Mouse (Mus musculus): ENCODE results near the gene Sdccag8.
"Not testable (repeated sequence)": the region's sequence is repeated elsewhere in the genome, so short reads cannot be mapped to it uniquely, and the experiment has no call there.

Gene Sdccag8

DNA sequence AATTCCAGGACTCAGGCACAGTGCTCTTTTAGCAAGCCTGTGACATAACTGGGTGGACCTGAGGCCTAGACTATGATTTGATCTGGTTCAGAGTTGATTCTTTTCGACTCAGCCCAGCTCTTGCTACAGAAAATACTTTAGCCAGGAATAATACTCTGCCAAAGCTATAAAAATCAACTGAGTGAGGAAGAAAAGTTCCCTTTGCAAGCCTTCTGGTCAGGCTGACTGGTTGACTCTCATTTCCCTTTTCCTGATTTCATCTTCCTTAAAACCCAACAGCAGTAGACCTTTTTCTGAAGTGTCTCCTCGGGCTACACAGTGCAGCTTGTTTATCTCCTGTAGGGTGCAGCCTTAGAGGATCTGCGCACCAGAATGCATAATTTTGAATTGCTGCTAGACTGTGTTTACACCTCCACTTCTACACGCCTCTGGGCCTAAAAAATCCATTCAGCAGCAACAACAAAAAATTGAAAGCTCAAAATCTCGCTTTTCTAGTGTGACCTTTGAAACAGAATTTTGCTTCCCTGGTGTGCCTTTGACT, 13.6 kb downstream of the Sdccag8 start:
- DNase-seq (ENCODE audit: low spot score in 2 of 2), result no peak

- no peak for DNase-seq (ENCODE audit: low spot score in 2 of 2)
These were observed 14.2 kb downstream of the Sdccag8 start for GRCm38 (mm10) chr1:176828666-176829065.

GRCm38 (mm10) chr1:176832071-176832470, 17.6 kb downstream of the Sdccag8 start:
- no peak for DNase-seq (ENCODE audit: low spot score in 2 of 2)

- no peak for DNase-seq (ENCODE audit: low spot score in 2 of 2)
These were observed 18.1 kb downstream of the Sdccag8 start for GRCm38 (mm10) chr1:176832607-176833006.

DNA sequence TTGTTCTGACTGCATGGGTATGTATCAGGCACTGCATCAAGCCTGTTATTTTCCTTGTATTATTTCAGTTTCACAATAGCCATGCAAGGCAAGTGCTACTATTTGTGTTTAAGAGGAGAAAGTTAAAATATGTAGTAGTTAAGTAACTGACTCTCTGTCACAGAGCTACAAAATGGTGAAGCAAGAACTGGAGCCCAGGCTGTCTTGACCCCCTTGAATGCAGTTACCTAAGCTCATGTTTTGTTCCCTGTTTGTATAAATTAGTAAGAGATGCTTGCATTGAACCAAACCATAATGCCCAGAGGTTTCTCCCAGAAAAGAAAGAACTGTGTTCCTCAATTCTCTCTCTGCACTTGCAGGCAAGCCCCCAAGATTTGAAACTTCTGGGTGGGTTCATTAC, 18.8 kb downstream of the Sdccag8 start:
- no peak for DNase-seq (ENCODE audit: low spot score in 2 of 2)

GRCm38 (mm10) chr1:176833948-176834347, 19.5 kb downstream of the Sdccag8 start:
- DNase-seq (ENCODE audit: low spot score in 2 of 2), result peak in 1 of 2 experiments; percentile 39

DNA sequence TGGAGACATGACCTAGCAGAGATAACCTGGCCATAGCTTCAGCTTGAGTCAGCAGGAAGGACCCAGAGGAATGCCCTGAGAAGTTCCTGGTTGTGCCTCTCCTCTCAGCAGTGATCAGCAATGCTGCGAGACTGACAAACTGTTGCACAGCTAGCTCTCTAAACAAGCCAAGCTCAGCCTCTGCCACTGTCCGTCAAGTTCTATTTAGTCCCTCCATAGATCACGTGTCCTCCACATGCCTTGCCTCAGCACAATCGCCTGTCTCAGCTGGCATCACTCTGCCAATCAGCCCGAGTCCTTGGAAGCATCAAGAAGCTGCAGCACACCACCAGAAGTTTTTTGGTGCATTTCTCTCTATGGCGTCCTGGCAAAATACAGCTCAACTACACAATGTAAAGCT, 20.4 kb downstream of the Sdccag8 start:
- no peak for DNase-seq (ENCODE audit: low spot score in 2 of 2)

GRCm38 (mm10) chr1:176835501-176836294, 21.2 kb downstream of the Sdccag8 start:
- no peak for DNase-seq (ENCODE audit: low spot score in 2 of 2)

GRCm38 (mm10) chr1:176836562-176836961, 22.1 kb downstream of the Sdccag8 start:
- DNase-seq (ENCODE audit: low spot score in 2 of 2), result not testable (repeated sequence)

GRCm38 (mm10) chr1:176845082-176845977, 30.9 kb downstream of the Sdccag8 start:
- no peak for DNase-seq (ENCODE audit: low spot score in 2 of 2)

- DNase-seq (ENCODE audit: low spot score in 2 of 2), result no peak
These were observed 32.8 kb downstream of the Sdccag8 start for GRCm38 (mm10) chr1:176847118-176847859.

- no peak for DNase-seq (ENCODE audit: low spot score in 2 of 2)
These were observed 34.3 kb downstream of the Sdccag8 start for GRCm38 (mm10) chr1:176848613-176849290.

DNA sequence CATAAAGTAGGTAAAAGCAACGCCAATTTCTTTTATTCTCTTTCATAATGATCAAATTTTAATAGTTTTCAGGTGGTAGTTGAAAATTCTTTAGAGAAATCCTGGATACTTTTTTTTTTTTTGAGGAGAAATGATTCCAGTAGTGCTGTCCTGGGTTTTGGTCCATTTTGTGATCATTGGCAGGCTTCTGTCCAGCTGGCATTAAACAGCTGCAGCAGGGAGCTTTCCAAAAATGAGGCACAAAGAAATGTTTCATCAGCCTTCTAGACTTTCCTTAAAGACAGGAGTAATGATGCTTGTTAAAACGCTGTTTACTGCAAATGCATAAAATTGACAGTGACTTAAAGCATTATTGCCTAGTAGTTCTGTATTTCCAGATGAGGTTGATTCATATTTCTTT, 34.9 kb downstream of the Sdccag8 start:
- peak in 1 of 2 experiments; percentile 47 for DNase-seq (ENCODE audit: low spot score in 2 of 2)

DNA sequence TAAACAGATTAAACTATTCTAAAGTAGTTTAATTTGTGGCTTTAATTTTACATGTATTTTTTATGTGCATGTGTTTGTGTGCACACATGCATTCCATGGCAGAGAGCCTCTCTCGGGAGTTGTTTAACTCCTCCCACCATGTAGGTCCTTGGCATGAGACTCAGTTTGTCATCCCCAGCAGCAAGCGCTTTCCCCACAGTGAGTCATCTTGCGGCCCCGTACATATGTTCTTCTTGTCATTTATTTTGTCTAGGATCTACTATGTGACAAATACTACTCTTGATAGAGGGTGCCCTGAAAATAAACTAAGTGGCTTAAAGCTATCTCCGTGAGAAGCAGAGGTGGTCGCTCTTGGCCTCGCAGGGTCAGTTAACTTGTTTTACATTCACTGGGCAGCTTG, 36.9 kb downstream of the Sdccag8 start:
- no peak for DNase-seq (ENCODE audit: low spot score in 2 of 2)

DNA sequence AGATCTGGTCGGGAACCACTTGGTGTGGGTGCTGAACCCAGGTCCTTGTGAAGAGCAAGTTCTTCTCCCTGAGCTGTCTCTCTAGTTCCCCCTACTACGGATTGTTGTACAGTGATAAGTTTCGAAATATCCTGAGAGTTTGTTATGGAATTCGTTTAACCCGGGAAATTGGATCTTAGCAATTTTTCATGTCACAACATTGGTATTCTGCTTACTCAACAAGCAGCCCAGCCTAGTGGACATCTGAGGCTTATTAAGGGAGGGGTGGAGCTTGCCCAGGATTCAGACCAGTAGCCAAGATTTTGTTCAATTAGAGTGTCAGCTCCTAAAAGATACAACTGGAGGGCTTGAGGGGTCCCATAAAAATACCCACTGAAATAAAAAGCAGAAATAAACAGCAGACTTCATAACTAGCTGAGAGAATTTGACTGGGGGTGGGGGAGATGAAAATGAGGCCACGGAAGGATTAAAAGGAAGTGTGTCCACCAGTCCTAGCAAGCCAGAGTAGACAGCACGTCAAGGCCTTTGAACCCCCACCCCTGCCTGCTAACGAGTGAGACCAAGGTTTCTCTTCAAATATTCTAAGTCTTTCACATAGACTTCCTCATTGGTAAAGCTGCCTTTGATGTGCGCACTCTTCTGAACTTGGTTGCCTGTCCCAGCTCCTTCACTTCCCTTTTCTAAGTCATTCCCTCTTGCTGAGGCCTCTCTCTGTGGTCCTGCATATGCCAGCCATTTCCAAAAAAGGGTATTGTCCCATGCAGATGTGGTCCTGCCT, 38.5 kb downstream of the Sdccag8 start:
- no peak for DNase-seq (ENCODE audit: low spot score in 2 of 2)

GRCm38 (mm10) chr1:176861981-176862644, 47.7 kb downstream of the Sdccag8 start:
- peak; percentile 44 to 45 for DNase-seq (ENCODE audit: low spot score in 2 of 2)

GRCm38 (mm10) chr1:176870501-176870900, 56.0 kb downstream of the Sdccag8 start:
- DNase-seq (ENCODE audit: low spot score in 2 of 2), result no peak

- no peak for DNase-seq (ENCODE audit: low spot score in 2 of 2)
These were observed 57.5 kb downstream of the Sdccag8 start for GRCm38 (mm10) chr1:176871975-176872374.

DNA sequence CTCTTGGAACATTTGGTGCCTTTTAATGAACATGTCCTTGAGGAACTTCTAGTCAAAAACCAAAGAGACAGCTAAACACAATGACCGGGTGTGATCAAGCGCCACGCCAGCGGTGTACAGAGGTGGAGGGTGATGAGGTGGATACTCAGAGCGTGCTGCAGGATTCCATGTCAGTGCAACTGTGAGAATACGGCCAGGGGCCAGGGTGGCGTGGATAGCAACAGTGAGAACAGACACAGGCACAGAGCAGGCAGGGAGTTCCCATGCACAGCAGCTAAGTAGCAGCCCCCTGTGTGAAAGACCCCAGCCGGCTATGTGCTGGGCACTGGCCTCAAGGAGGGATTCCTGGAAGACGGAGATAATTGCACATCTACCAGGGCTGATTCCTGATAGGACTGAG, 59.0 kb downstream of the Sdccag8 start:
- DNase-seq (ENCODE audit: low spot score in 2 of 2), result no peak

GRCm38 (mm10) chr1:176874155-176874554, 59.7 kb downstream of the Sdccag8 start:
- no peak for DNase-seq (ENCODE audit: low spot score in 2 of 2)
